Mouse (Mus musculus) midbrain, postnatal 0 days (tissue): Measurements from ENCODE around the gene Zfp791. TPM values are rescaled to one million over a fixed set of nuclear protein-coding genes. Genes with fewer than 3 reads are reported as not detected.

Experiments
- ATAC-seq: fragments of 200-750 bp; cut with Nextera tagmentation; 2 replicates; pipeline ENCODE4 v1.8.0; 2017; ENCODE audit warnings: moderate number of reproducible peaks, mild to moderate bottlenecking, moderate TSS enrichment, moderate library complexity; ENCODE audit not compliant: low FRiP score
- DNase-seq: peaks from one replicate; pipeline ENCODE4 v3.0.0-alpha.2; 2015; ENCODE audit warnings: low spot score
- H3K27ac ChIP-seq: fragments of 300-500 bp; sonication (generic); 2 replicates; pipeline ENCODE4 v1.5.1; 2014; ENCODE audit warnings: low read depth, mild to moderate bottlenecking, low read length, mixed read lengths
- H3K27me3 ChIP-seq: fragments of 300-500 bp; sonication (generic); 2 replicates; pipeline ENCODE4 v1.6.1; 2014; ENCODE audit warnings: low read length, control low read depth, mixed read lengths; ENCODE audit not compliant: insufficient read depth
- H3K36me3 ChIP-seq: fragments of 300-500 bp; sonication (generic); 2 replicates; pipeline ENCODE4 v1.6.1; 2014; ENCODE audit warnings: low read length, control low read depth, mixed read lengths; ENCODE audit not compliant: insufficient read depth
- H3K4me1 ChIP-seq: fragments of 300-500 bp; sonication (generic); 2 replicates; pipeline ENCODE4 v1.6.1; 2014; ENCODE audit warnings: mild to moderate bottlenecking, control low read depth, antibody characterized with exemption, low read length, mixed read lengths; ENCODE audit not compliant: insufficient read depth
- H3K4me2 ChIP-seq: fragments of 300-500 bp; sonication (generic); 2 replicates; pipeline ENCODE4 v1.6.1; 2014; ENCODE audit warnings: low read depth, mild to moderate bottlenecking, low read length, mixed read lengths; ENCODE audit not compliant: poor library complexity, severe bottlenecking
- H3K4me3 ChIP-seq: fragments of 300-500 bp; sonication (generic); 2 replicates; pipeline ENCODE4 v1.5.1; 2014; ENCODE audit warnings: low read depth, mild to moderate bottlenecking, low read length, moderate library complexity
- H3K9ac ChIP-seq: fragments of 300-500 bp; sonication (generic); replicated peaks from 2 replicates; pipeline ENCODE4 v1.6.1; 2014; ENCODE audit warnings: mild to moderate bottlenecking, low read length, moderate library complexity, mixed read lengths; ENCODE audit not compliant: poor library complexity, severe bottlenecking
- H3K9me3 ChIP-seq: fragments of 300-500 bp; sonication (generic); 2 replicates; pipeline ENCODE4 v1.6.1; 2016; ENCODE audit warnings: low read length, control low read depth
- CTCF ChIP-seq: IDR thresholded peaks from 2 replicates; pipeline ENCODE4 v1.5.1; 2016; ENCODE audit warnings: antibody characterized with exemption, mild to moderate bottlenecking
- WGBS: fragments of 180-500 bp; shearing (Covaris S2); extraction: QIAGEN DNeasy Blood & Tissue Kit; methylation state at CpG from one replicate; pipeline ENCODE4 v1.1.7; 2014; 5-methylcytosine and 5-hydroxymethylcytosine counted together
- polyA plus RNA-seq: library from polyadenylated mRNA; unstranded; fragments of >200 nt; fragmentation: Nextera tagmentation; extraction: Ambion mirVana; gene quantifications from 2 replicates; pipeline ENCODE4 v1.2.1, GENCODE M21; 2015
- total RNA-seq: library from RNA; depleted of rRNA; stranded (reverse); fragments of >200 nt; gene quantifications from 2 replicates; pipeline ENCODE4 v1.2.3, GENCODE M21; 2014

Gene Zfp791
- total and polyA plus RNA-seq, 2 experiments from 2014 or later, result 2.7 to 4.9 TPM

DNA sequence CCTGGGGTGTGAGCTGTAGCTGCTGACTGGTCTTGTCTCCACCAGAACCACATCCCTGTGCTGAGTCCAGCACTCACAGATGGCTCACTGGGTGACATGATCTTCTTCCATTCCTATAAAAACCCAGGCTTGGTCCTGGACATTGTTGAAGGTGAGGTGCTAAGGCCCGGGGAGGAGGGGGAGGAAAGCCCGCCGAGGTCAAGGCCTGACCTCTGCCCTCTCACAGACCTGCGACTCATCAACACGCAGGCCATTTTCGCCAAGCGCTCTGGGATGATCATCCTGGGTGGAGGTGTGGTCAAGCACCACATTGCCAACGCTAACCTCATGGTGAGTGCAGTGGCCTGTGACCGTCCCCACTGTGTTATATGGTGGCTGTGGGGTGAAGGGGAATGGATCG is 48.7 kb downstream of the Zfp791 start:
- DNase-seq (no peak), ATAC-seq (no peak)
- WGBS, result 83% methylated on average over 10 of the region's 10 CpGs
- no peaks in the 10 kb centered on the region for H3K4me1 ChIP-seq
- H3K9me3 ChIP-seq, result no peaks in the 10 kb centered on the region
- no peak for TF ChIP-seq CTCF
- H3K9ac ChIP-seq, result no peak overlapping the region
- H3K27me3 ChIP-seq, result no peaks in the 10 kb centered on the region
- no peak overlapping the region for H3K4me3 ChIP-seq
- H3K36me3 ChIP-seq, result peaks cover 34% of the 10 kb centered on the region
- no peak overlapping the region for H3K4me2 ChIP-seq
- H3K27ac ChIP-seq, result no peak overlapping the region

- no peak overlapping the region for H3K4me3 ChIP-seq
- TF ChIP-seq CTCF, result no peak
- no peak overlapping the region for H3K9ac ChIP-seq
- no peaks in the 10 kb centered on the region for H3K4me1 ChIP-seq
- H3K36me3 ChIP-seq, result peaks cover 37% of the 10 kb centered on the region
- no peak for ATAC-seq
- H3K27ac ChIP-seq, result no peak overlapping the region
- no peaks in the 10 kb centered on the region for H3K9me3 ChIP-seq
- H3K4me2 ChIP-seq, result peak overlapping the region; percentile 47; the same call in 1 of the 2 replicates
- WGBS, result 95% methylated on average over 15 of the region's 15 CpGs
- no peaks in the 10 kb centered on the region for H3K27me3 ChIP-seq
- no peak for DNase-seq
These were observed 49.8 kb downstream of the Zfp791 start for GRCm38 (mm10) chr8:85073041-85073612.

DNA sequence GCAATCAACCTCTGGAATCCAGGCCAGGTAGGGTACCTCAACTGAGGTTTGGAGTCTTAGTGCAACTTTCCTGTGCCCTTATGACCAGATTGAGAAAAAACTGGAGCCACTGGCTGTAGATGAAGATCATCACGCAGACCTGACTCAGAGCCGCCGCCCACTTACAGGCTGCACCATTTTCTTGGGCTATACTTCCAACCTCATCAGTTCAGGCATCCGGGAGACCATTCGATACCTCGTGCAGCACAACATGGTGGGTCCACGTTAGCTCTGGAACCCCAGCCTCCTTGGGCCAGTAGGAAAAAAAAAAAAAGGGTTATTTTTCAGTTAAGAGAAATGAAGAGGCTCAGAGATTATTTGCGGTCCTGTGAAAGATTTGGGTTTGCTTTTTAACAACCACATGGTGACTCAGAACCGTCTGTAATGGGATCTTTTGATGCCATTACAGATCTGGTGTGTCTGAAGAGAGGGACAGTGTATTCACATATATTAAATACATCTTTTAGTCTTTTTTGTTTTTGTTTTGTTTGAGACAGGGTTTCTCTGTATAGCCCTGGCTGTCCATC is 50.4 kb downstream of the Zfp791 start:
- no peak for TF ChIP-seq CTCF
- ATAC-seq (no peak), DNase-seq (no peak)
- peak overlapping the region; percentile 92; the same call in 1 of the 2 replicates for H3K9ac ChIP-seq
- 39% methylated on average over 9 of the region's 9 CpGs for WGBS
- peak overlapping the region; percentile 47 for H3K4me2 ChIP-seq
- H3K9me3 ChIP-seq, result no peaks in the 10 kb centered on the region
- peak overlapping the region; percentile 92 for H3K4me3 ChIP-seq
- H3K36me3 ChIP-seq, result peaks cover 38% of the 10 kb centered on the region
- peak overlapping the region; percentile 91 for H3K27ac ChIP-seq
- H3K27me3 ChIP-seq, result no peaks in the 10 kb centered on the region
- no peaks in the 10 kb centered on the region for H3K4me1 ChIP-seq

- WGBS, result under 1% methylated on average over 66 of the region's 68 CpGs
- peak; percentile 90 for ATAC-seq
- TF ChIP-seq CTCF, result peak; percentile 36
- DNase-seq, result peak; percentile 96
- peak within 1 kb of the TSS; percentile 47 for H3K4me2 ChIP-seq
- H3K9ac ChIP-seq, result peak within 1 kb of the TSS; percentile 92
- H3K27ac ChIP-seq, result peak within 1 kb of the TSS; percentile 91
- peak within 1 kb of the TSS; percentile 92 for H3K4me3 ChIP-seq
- H3K27me3 ChIP-seq, result no peaks in the 10 kb centered on the region
- no peaks in the 10 kb centered on the region for H3K4me1 ChIP-seq
- H3K36me3 ChIP-seq, result peaks cover 40% of the 10 kb centered on the region
- H3K9me3 ChIP-seq, result no peaks in the 10 kb centered on the region
These were observed 51.2 kb downstream of the Zfp791 start, which contains the start of gene Dhps for GRCm38 (mm10) chr8:85071514-85072281. TSS of gene Dhps (plus strand) at chr8:85071757.

GRCm38 (mm10) chr8:85071041-85071440 is 51.9 kb downstream of the Zfp791 start:
- Histone ChIP-seq H3K9ac (no peak overlapping the region), H3K4me1 (no peaks in the 10 kb centered on the region), H3K27me3 (no peaks in the 10 kb centered on the region), H3K4me3 (peak overlapping the region; percentile 92; the same call in 1 of the 2 replicates), H3K27ac (peak overlapping the region; percentile 91), H3K9me3 (no peaks in the 10 kb centered on the region), H3K36me3 (peaks cover 40% of the 10 kb centered on the region), H3K4me2 (peak overlapping the region; percentile 47)
- ATAC-seq, result no peak
- no peak for TF ChIP-seq CTCF
- no peak for DNase-seq
- whole genome bisulfite sequencing, result 83% methylated on average over 5 of the region's 5 CpGs

- DNase-seq, result no peak
These were observed 54.9 kb downstream of the Zfp791 start, which contains the start of gene Gm5741 for GRCm38 (mm10) chr8:85067982-85068381. TSS of gene Gm5741 (minus strand) at chr8:85067982.

More at GRCm38 (mm10) chr8:85067982-85068381, 54.9 kb downstream of the Zfp791 start, which contains the start of gene Gm5741:
- H3K9me3 ChIP-seq, result no peaks in the 10 kb centered on the region
- no peak for ATAC-seq
- no peak within 1 kb of the TSS for H3K4me3 ChIP-seq
- H3K4me1 ChIP-seq, result no peaks in the 10 kb centered on the region
- H3K27me3 ChIP-seq, result no peaks in the 10 kb centered on the region
- no peak for TF ChIP-seq CTCF
- no peak within 1 kb of the TSS for H3K9ac ChIP-seq
- H3K4me2 ChIP-seq, result no peak within 1 kb of the TSS
- H3K27ac ChIP-seq, result no peak within 1 kb of the TSS
- peaks cover 32% of the 10 kb centered on the region for H3K36me3 ChIP-seq
